Mouse (Mus musculus) ES-Bruce4 (cell line): ENCODE results near the gene Stt3a. TPM values are rescaled to one million over a fixed set of nuclear protein-coding genes. Genes with fewer than 3 reads are reported as not detected.

ENCODE experiments used
- H3K27ac ChIP-seq: 2 replicates; pipeline ENCODE4 v1.5.1; 2012; ENCODE audit warnings: low read length, inconsistent platforms; ENCODE audit not compliant: insufficient read depth
- H3K27me3 ChIP-seq: 2 replicates; pipeline ENCODE4 v1.6.1; 2012; ENCODE audit warnings: mild to moderate bottlenecking, low read length, inconsistent platforms; ENCODE audit not compliant: control insufficient read depth, poor library complexity, insufficient read depth, severe bottlenecking
- H3K36me3 ChIP-seq: 2 replicates; pipeline ENCODE4 v1.6.1; 2012; ENCODE audit warnings: inconsistent platforms, mild to moderate bottlenecking, low read length, moderate library complexity; ENCODE audit not compliant: control insufficient read depth, poor library complexity, insufficient read depth, severe bottlenecking
- H3K4me1 ChIP-seq: one replicate; pipeline ENCODE4 v1.8.1; 2011; ENCODE audit warnings: low read length; ENCODE audit not compliant: control insufficient read depth, insufficient read depth
- H3K4me3 ChIP-seq: 2 replicates; pipeline ENCODE4 v1.5.1; 2011; ENCODE audit warnings: low read depth, mild to moderate bottlenecking, low read length
- H3K9ac ChIP-seq: 2 replicates; pipeline ENCODE4 v1.6.1; 2012; ENCODE audit warnings: low read depth, mild to moderate bottlenecking, inconsistent platforms; ENCODE audit not compliant: poor library complexity, severe bottlenecking
- H3K9me3 ChIP-seq: replicated peaks from 2 replicates; pipeline ENCODE4 v1.6.1; 2012; ENCODE audit warnings: mild to moderate bottlenecking, low read length, inconsistent platforms; ENCODE audit not compliant: control insufficient read depth, poor library complexity, insufficient read depth, severe bottlenecking
- CTCF ChIP-seq: IDR thresholded peaks from one replicate; pipeline ENCODE4 v1.8.1; 2011; ENCODE audit warnings: low read depth, low read length
- EP300 ChIP-seq: IDR thresholded peaks from 2 replicates; pipeline ENCODE4 v1.6.1; 2011; ENCODE audit warnings: low read depth, low read length; ENCODE audit not compliant: insufficient read depth
- POLR2A ChIP-seq: IDR thresholded peaks from one replicate; pipeline ENCODE4 v1.8.1; 2011; ENCODE audit warnings: low read length; ENCODE audit not compliant: insufficient read depth
- polyA plus RNA-seq: library from polyadenylated mRNA; stranded (reverse); fragments of >200 nt; gene quantifications from 2 replicates; pipeline ENCODE4 v1.2.4, GENCODE M21; 2011; ENCODE audit warnings: low read depth; ENCODE audit not compliant: missing spikeins, insufficient read depth, insufficient read length

Stt3a gene
- polyA plus RNA-seq, 1 experiment, result 365 TPM

DNA sequence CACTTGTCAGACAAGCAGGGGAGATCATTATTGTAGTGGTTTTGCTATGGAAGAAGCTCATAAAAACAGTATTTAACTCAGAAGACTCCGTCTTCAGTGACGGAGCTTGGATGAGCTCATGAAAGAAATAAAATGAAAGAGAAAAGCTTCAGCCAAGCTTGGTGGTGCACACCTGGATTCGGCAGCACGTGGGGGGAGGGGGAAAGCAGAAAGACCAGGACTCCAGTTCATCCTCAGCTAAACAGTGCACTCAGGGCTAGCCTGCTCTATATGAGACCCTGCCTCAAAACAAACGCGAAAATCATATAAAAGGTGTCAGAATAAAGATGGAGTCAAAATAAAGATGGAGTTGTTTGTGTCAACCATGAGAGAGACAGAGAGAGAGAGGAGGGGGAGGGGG is 35.9 kb upstream of the Stt3a start:
- Histone ChIP-seq H3K9me3 (no peaks in the 10 kb centered on the region), H3K4me1 (peaks cover 7% of the 10 kb centered on the region), H3K9ac (0 out of 2 replicates have a peak overlapping the region, but pooled peaks have one; percentile 7), H3K27ac (peak overlapping the region; percentile 92), H3K36me3 (no peaks in the 10 kb centered on the region; the same call in 1 of the 2 replicates), H3K27me3 (no peaks in the 10 kb centered on the region), H3K4me3 (no peak overlapping the region)
- no peak for TF ChIP-seq CTCF
- TF ChIP-seq EP300, result no peak
- no peak for TF ChIP-seq POLR2A

DNA sequence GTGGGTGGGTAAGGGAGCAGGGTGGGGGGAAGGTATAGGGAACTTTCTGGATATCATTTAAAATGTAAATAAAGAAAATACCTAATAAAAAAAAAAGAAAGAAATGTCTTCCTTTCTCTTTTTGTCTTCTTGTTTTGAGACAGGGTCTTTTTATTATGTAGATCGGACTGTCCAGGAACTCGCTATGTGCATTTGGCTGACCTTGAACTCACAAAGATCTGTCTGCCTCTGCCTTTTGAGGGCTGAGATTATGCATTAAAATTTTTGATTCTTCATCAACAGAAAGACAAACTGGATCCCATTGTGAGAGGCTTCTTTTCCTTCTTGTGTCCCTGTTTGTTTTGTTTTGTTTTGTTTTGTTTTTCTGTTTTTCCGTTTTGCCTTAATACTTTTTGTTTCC is 35.5 kb upstream of the Stt3a start:
- 0 out of 2 replicates have a peak overlapping the region, but pooled peaks have one; percentile 7 for H3K9ac ChIP-seq
- TF ChIP-seq POLR2A (no peak), CTCF (no peak), EP300 (0 out of 2 replicates have a peak, but pooled peaks have one; percentile 0)
- no peaks in the 10 kb centered on the region for H3K27me3 ChIP-seq
- H3K36me3 ChIP-seq, result no peaks in the 10 kb centered on the region; the same call in 1 of the 2 replicates
- H3K4me3 ChIP-seq, result no peak overlapping the region
- H3K27ac ChIP-seq, result peak overlapping the region; percentile 92
- H3K9me3 ChIP-seq, result no peaks in the 10 kb centered on the region
- H3K4me1 ChIP-seq, result peaks cover 7% of the 10 kb centered on the region

DNA sequence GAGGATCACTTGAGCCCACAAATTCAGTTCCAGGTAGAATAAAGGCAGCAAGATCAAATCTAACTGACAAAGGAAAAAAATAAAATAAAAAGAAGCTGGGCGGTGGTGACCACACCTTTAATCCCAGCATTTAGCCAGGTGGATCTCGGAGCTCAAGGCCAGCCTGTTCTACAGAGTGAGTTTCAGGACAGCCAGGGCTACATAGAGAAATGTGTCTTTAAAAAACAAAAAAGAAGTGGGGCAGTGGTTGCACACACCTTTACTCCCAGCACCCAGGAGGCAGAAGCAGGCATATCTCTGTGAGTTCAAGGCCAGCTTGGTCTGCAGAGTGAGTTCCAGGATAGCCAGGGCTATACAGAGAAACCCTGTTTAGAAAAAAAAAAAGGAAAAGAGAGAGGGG is 34.5 kb upstream of the Stt3a start:
- Histone ChIP-seq H3K4me3 (no peak overlapping the region), H3K27me3 (no peaks in the 10 kb centered on the region), H3K4me1 (peaks cover 7% of the 10 kb centered on the region), H3K27ac (peak overlapping the region; percentile 99), H3K9ac (peak overlapping the region; percentile 51; the same call in 1 of the 2 replicates), H3K36me3 (no peaks in the 10 kb centered on the region; the same call in 1 of the 2 replicates), H3K9me3 (no peaks in the 10 kb centered on the region)
- TF ChIP-seq CTCF, result no peak
- TF ChIP-seq EP300, result 0 out of 2 replicates have a peak, but pooled peaks have one; percentile 24

DNA sequence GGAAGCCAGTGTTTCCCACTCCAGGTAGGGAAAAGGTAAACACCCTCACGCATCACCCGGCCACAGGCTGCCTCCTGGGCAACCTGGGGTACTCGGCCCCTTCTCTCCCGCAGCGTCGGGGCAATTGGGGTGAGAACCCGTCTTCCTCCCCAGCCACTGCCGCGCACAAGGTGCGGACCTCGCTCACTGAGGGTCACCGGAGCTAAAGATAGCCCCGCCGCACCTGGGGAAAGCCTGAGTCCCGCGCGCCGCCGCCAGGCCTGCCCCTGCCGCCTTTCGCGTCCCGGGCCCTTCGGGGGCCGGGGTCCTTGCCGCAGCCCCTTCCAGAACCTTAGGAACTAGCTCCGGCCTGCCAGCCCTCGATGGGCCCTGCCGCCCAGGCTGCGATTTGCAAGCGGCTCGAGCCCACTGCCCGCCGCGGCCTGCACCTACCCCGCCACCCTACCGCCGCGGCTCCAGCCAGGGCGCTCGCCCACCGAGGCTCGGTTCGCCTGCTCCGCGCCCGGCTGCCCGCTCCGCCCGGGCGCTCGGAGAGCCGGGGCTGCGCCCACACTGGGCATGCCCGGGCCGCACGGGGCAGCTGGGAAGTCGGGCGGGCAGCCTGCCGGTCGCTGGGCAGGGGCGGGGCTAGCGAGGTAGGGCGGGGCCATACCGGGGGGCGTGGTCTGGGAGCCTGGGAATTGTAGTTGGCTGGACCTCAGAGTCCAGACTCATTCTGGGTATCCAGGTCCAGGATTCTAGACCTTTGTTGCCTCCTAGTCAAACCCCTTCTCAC is 29.5 kb upstream of the Stt3a start, which contains the start of gene Ei24:
Gene Ei24 (minus strand): TSS at position 613 of the 775 bp plus-strand sequence.
- TF ChIP-seq POLR2A (no peak), EP300 (no peak), CTCF (no peak)
- no peaks in the 10 kb centered on the region for H3K4me1 ChIP-seq
- peak within 1 kb of the TSS; percentile 99 for H3K9ac ChIP-seq
- H3K27ac ChIP-seq, result peak within 1 kb of the TSS; percentile 76
- peaks cover 16% of the 10 kb centered on the region for H3K36me3 ChIP-seq
- H3K4me3 ChIP-seq, result peak within 1 kb of the TSS; percentile 98
- no peaks in the 10 kb centered on the region for H3K27me3 ChIP-seq
- H3K9me3 ChIP-seq, result no peaks in the 10 kb centered on the region

DNA sequence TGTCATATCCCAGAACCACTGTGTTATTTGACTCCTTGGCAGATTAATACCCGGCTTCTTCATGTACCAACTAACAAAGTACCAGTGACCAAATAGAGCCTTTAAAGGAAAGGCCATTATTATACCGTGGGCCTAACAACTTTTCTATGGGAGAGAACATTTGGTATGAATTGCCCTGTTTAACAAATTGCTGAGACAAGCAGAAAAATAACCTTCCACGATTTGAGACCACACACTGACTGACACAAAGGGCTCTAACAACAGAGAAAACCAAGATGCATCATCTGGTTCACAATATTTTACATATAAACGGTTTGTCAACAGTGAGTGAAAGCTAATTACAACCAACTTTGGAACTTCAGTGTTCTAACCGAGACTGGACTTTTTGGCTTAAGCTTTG is 28.7 kb upstream of the Stt3a start:
- no peaks in the 10 kb centered on the region for H3K9me3 ChIP-seq
- no peaks in the 10 kb centered on the region for H3K4me1 ChIP-seq
- peak overlapping the region; percentile 76 for H3K27ac ChIP-seq
- TF ChIP-seq CTCF (no peak), POLR2A (no peak), EP300 (no peak)
- peak overlapping the region; percentile 99 for H3K9ac ChIP-seq
- H3K4me3 ChIP-seq, result peak overlapping the region; percentile 98
- peaks cover 23% of the 10 kb centered on the region for H3K36me3 ChIP-seq
- no peaks in the 10 kb centered on the region for H3K27me3 ChIP-seq

DNA sequence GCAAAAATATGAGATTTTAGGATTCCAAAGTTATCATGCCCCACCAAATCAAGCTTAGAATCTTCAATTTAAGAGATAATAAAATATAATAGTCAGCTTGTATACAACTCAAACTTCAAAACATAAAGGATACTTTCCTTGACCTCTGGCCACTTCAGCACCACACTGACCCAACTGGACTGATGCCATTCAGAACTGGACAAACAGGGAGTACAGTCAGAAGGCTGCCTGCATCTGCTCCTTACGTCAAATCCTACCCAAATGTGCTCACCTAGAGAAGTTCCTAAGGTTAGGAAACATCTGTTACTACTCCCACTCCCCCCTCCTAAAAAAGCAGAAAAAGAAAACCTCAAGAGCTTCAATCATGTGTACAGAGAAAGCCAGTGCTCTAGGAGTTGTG is 28.1 kb upstream of the Stt3a start:
- H3K9ac ChIP-seq, result peak overlapping the region; percentile 99
- H3K36me3 ChIP-seq, result peaks cover 30% of the 10 kb centered on the region
- no peaks in the 10 kb centered on the region for H3K27me3 ChIP-seq
- no peaks in the 10 kb centered on the region for H3K4me1 ChIP-seq
- H3K4me3 ChIP-seq, result peak overlapping the region; percentile 66
- no peak for TF ChIP-seq CTCF
- no peak for TF ChIP-seq EP300
- TF ChIP-seq POLR2A, result no peak
- H3K9me3 ChIP-seq, result no peaks in the 10 kb centered on the region
- H3K27ac ChIP-seq, result peak overlapping the region; percentile 38; the same call in 1 of the 2 replicates
